Mouse (Mus musculus): Measurements from ENCODE around the gene Ksr1. TPM values are rescaled to one million over a fixed set of nuclear protein-coding genes. Genes with fewer than 3 reads are reported as not detected.

Ksr1 gene
- total RNA-seq (2023) = 10 to 100 TPM; 17.9 to 19.5 TPM

GRCm38 (mm10) chr11:79146331-79146767 is at the start of gene Ksr1:
Ksr1 (minus strand) TSS chr11:79146407.

GRCm38 (mm10) chr11:78984483-78985177 is 161.6 kb downstream of the Ksr1 start, which contains the start of gene Lgals9:
Lgals9 (minus strand) TSS chr11:78984946.

Other genes starting within 250 kb of the Ksr1 start
- gene Nos2, start 225.6 kb downstream of the Ksr1 start, total RNA-seq (2023) = not detected
- 100 to 1,000 TPM; 104 to 109 TPM for gene Lgals9, start 161.5 kb downstream of the Ksr1 start, total RNA-seq (2023)
- 100 to 1,000 TPM; 334 TPM for gene Wsb1, start 108.3 kb upstream of the Ksr1 start, total RNA-seq (2023)
- gene Gm9964, start 150.5 kb upstream of the Ksr1 start, total RNA-seq (2023) = 1 to 10 TPM; 1.8 to 2.2 TPM
- gene Nf1, start 193.3 kb upstream of the Ksr1 start, total RNA-seq (2023) = 10 to 100 TPM; 29.4 to 38.8 TPM

Measured in monocyte, adult 59 days (primary cell).